Mouse (Mus musculus): ENCODE results near the gene Sema4g.

DNA sequence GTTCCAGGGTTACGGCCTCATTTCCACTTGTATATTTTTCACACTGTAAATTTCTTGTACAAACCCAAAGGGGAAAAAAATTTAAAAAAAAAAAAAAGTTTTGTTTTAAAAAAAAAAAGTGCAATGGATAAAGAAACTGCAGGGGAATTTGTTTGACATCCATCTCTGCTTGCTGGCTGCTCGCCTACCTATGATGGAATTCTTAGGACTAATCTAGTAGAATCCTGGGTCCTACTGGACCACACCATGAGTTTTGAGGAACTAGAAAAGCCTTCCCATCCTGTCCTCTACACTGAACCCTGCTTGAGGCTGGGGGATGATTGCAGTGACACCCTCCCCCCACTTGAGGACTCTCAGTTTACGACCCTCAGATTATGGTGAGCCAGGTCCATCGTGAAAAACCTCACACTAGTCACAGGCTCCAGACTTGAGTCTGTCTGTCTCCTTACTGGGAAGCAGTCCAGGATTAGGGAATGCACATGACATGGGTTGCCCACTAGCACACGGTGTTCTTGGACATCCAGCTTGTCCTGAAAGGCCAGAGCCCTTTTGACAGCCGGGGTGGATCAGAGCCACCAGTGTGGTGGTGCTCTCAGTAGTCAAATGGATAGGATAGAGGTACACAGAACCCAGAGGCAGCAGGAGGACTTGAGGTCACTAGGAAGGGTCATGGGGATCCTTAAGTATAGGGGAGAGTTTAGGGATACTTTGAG, 38.2 kb downstream of the Sema4g start:
- TF ChIP-seq CTCF (IDR thresholded peaks at IDR 0.05; ENCODE audit: low read depth, low read length) = no peak
- no peak for TF ChIP-seq GATA2 (IDR thresholded peaks at IDR 0.05; ENCODE audit: borderline replicate concordance, low read depth, low read length)
- TF ChIP-seq POLR2AphosphoS5 (IDR thresholded peaks at IDR 0.05; ENCODE audit: insufficient replicate concordance, low read depth, low read length) = no peak
- no peak for TF ChIP-seq TAL1 (conservative IDR thresholded peaks at IDR 0.05; ENCODE audit: low read depth, low read length)
- no peak for TF ChIP-seq GATA1 (IDR thresholded peaks at IDR 0.05; ENCODE audit: borderline replicate concordance, low read length)

All from G1E (cell line).